Comparison of ENCODE assay signal across 12 mouse cellular contexts in genomic region chr4:95896571-95896970, GRCm38 (mm10).
A peak's percentile ranks its signal among the peaks of the same experiment; 100 is the strongest.
DNase-seq lines count a peak whose midpoint lies in the region; ATAC-seq and TF ChIP-seq lines count a peak whose summit lies in the region.
"Had no signal": no experiment of that assay in that cellular context is flagged by ENCODE, and none has a peak within 500 bp of the region (broad histone marks: within the 10 kb centered on the region; RNA-seq: fewer than 3 reads in every experiment).

No protein-coding gene starts in this region.

- H3K4me1 ChIP-seq in lung, embryonic 14.5 days (ENCODE audit: insufficient read depth): peaks cover 26% of the 10 kb centered on the region
- H3K4me1 ChIP-seq in limb, embryonic 11.5 days (ENCODE audit: control insufficient read depth, insufficient read depth, low read length): peaks cover 25% of the 10 kb centered on the region
- H3K4me1 ChIP-seq: midbrain, embryonic 15.5 days had no signal

- peak; percentile 71 for DNase-seq in lung, embryonic 14.5 days
- DNase-seq in lung, postnatal 14 days: no peak
- peak; percentile 19 for DNase-seq in adipocyte (ENCODE audit: low spot score)
- peak; percentile 61 for DNase-seq in embryo, embryonic 10.5 days (ENCODE audit: low spot score)
- DNase-seq in limb, embryonic 11.5 days (ENCODE audit: low spot score): peak; percentile 49
- DNase-seq in retina, embryonic 14.5 days (ENCODE audit: low spot score): no peak
- no peak for DNase-seq in heart, postnatal 4 days
- DNase-seq: adrenal gland, postnatal 25 days; cerebellum, adult 11 months; lung, adult 2 months; thymus, adult 18-20 months had no signal

- peak overlapping the region; percentile 63 for H3K27ac ChIP-seq in lung, embryonic 14.5 days (ENCODE audit: low read depth)
- no peak overlapping the region for H3K27ac ChIP-seq in limb, embryonic 11.5 days (replicated peaks; ENCODE audit: low read depth, low read length)
- H3K27ac ChIP-seq: midbrain, embryonic 15.5 days had no signal

- no peaks in the 10 kb centered on the region for H3K9me3 ChIP-seq in lung, embryonic 14.5 days (ENCODE audit: low read depth, low read length)
- H3K9me3 ChIP-seq in limb, embryonic 11.5 days (ENCODE audit: control insufficient read depth, low read length): no peaks in the 10 kb centered on the region
- H3K9me3 ChIP-seq: midbrain, embryonic 15.5 days had no signal

- no peaks in the 10 kb centered on the region for H3K27me3 ChIP-seq in lung, embryonic 14.5 days (ENCODE audit: insufficient read depth, low read length)
- no peaks in the 10 kb centered on the region for H3K27me3 ChIP-seq in limb, embryonic 11.5 days (ENCODE audit: control insufficient read depth, insufficient read depth, low read length)
- H3K27me3 ChIP-seq: midbrain, embryonic 15.5 days had no signal

- no peak overlapping the region for H3K4me2 ChIP-seq in lung, embryonic 14.5 days
- H3K4me2 ChIP-seq in limb, embryonic 11.5 days (ENCODE audit: low read depth, severe bottlenecking): no peak overlapping the region
- H3K4me2 ChIP-seq: midbrain, embryonic 15.5 days had no signal

- no peaks in the 10 kb centered on the region for H3K36me3 ChIP-seq in lung, embryonic 14.5 days (ENCODE audit: insufficient read depth)
- H3K36me3 ChIP-seq in limb, embryonic 11.5 days (ENCODE audit: control insufficient read depth, insufficient read depth, low read length): no peaks in the 10 kb centered on the region
- H3K36me3 ChIP-seq: midbrain, embryonic 15.5 days had no signal

- H3K9ac ChIP-seq in lung, embryonic 14.5 days: no peak overlapping the region
- no peak overlapping the region for H3K9ac ChIP-seq in limb, embryonic 11.5 days (ENCODE audit: low read length)
- H3K9ac ChIP-seq: midbrain, embryonic 15.5 days had no signal

- ATAC-seq in lung, embryonic 14.5 days (ENCODE audit: insufficient read depth): 0 out of 2 replicates have a peak, but pooled peaks have one; percentile 13
- ATAC-seq in limb, embryonic 11.5 days (ENCODE audit: insufficient number of reproducible peaks, low FRiP score, low TSS enrichment, low read depth): no peak
- ATAC-seq: midbrain, embryonic 15.5 days had no signal

- no peak overlapping the region for H3K4me3 ChIP-seq in lung, embryonic 14.5 days (ENCODE audit: low read depth, low read length)
- H3K4me3 ChIP-seq in limb, embryonic 11.5 days (ENCODE audit: low read depth, low read length): no peak overlapping the region
- H3K4me3 ChIP-seq: midbrain, embryonic 15.5 days had no signal

- WGBS in lung, embryonic 14.5 days: 18% methylated on average over 5 of the region's 5 CpGs
- 46% methylated on average over 5 of the region's 5 CpGs for WGBS in limb, embryonic 11.5 days

- TF ChIP-seq CTCF in lung, embryonic 14.5 days (IDR thresholded peaks at IDR 0.05; ENCODE audit: low read depth): no peak

Comparison
In these comparisons a context has a peak if more than half of its experiments do, and no peak if none do; other contexts are left out.
1. DNase-seq: peak in lung, embryonic 14.5 days (single experiment), adipocyte (single experiment), embryo, embryonic 10.5 days (single experiment) and limb, embryonic 11.5 days (single experiment); none in lung, postnatal 14 days (single experiment), retina, embryonic 14.5 days (single experiment) and heart, postnatal 4 days (single experiment).